Mouse (Mus musculus): ENCODE results near the gene Plek2. TPM values are rescaled to one million over a fixed set of nuclear protein-coding genes. Genes with fewer than 3 reads are reported as not detected.

Gene Plek2
- total and polyA plus RNA-seq, 2 experiments = 0.22 to 2.4 TPM

DNA sequence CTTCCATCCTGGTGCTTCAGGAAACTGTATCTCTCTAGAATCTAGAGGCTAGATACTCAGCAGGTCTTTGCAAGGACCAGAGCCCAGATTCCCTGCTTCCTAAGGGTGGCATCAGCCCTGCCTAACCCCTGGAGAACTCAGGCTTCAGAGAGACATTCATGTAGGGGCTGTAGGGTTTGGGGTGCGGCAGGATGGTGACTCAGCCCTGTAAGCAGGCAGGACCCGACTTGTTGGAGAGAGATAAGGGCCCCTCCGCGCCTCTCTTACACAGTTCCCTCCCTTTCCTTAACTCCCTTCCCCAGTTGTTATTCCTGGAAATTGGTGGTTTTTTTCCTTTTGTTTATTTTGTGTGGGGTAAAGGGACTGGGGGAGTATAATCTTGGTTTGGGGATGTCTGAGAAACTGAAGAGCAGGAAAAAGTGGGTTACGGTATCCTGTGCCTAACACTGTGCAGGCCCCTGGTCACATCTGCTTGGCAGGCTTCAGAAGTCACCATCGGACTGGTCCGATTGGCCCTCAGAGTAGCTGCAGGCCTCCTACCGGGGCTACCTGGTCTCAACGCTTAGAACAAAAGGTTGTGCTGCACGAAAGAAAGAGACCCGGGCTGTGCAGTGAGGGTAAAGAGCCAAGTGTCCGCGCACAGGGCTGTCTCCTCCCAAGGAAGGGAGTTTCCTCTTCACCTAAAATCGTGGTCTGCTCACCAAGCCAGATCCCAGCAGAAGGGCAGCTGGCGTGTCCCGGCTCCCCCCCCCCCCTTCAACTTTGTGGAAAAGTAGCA, 4.1 kb upstream of the Plek2 start:
- Histone ChIP-seq H3K4me3 (ENCODE audit: insufficient read depth, low read depth, low read length) (no peak overlapping the region), H3K36me3 (ENCODE audit: control insufficient read depth, insufficient read depth, low read length) (no peaks in the 10 kb centered on the region), H3K27ac (replicated peaks; ENCODE audit: insufficient read depth, low read depth, low read length) (no peak overlapping the region), H3K4me1 (ENCODE audit: control insufficient read depth, insufficient read depth, low read length) (0 out of 2 replicates have a peak, but pooled peaks cover 2% of the 10 kb centered on the region), H3K27me3 (ENCODE audit: control insufficient read depth, insufficient read depth, low read length) (peaks cover 5% of the 10 kb centered on the region; the same call in 1 of the 2 replicates), H3K79me2 (ENCODE audit: control insufficient read depth, insufficient read depth, low read length) (no peaks in the 10 kb centered on the region), H3K9ac (ENCODE audit: low read depth, low read length) (no peak overlapping the region)
- DNase-seq (ENCODE audit: extremely low read depth, low read depth, low spot score) = no peak
- 23% methylated on average over 16 of the region's 16 CpGs for WGBS
- TF ChIP-seq CTCF (IDR thresholded peaks at IDR 0.05; ENCODE audit: low read depth, low read length) (no peak), POLR2A (IDR thresholded peaks at IDR 0.05; ENCODE audit: extremely low read depth, insufficient read depth, low read length) (no peak)

DNA sequence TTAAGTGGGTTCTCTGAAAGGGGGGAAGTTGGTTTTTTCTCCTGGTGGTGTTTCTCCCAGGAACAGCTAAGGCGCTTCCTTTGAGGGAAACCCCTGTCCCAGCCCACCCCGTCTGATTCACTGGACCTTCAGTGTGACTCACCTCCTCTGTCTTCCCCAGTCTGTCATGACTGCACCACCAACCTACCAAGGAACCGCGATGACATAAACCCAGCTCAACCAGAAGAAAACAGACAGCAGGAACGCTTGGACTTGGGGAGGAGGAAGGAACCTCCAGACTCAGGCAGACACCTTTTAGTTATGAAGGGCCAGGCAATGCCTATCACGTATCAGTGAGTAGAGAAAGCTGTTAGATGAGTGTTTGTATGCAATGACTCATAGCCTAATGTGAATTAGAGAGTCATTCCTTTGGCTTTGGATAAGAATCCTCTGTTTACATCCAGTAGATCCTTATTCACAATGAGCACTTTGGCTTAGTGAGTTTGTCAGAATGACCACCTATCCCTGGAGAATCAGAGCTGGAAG, 1.4 kb upstream of the Plek2 start:
- peaks cover 5% of the 10 kb centered on the region; the same call in 1 of the 2 replicates for H3K27me3 ChIP-seq (ENCODE audit: control insufficient read depth, insufficient read depth, low read length)
- 85% methylated on average over 6 of the region's 6 CpGs for WGBS
- H3K79me2 ChIP-seq (ENCODE audit: control insufficient read depth, insufficient read depth, low read length) = no peaks in the 10 kb centered on the region
- no peaks in the 10 kb centered on the region for H3K36me3 ChIP-seq (ENCODE audit: control insufficient read depth, insufficient read depth, low read length)
- TF ChIP-seq POLR2A (IDR thresholded peaks at IDR 0.05; ENCODE audit: extremely low read depth, insufficient read depth, low read length) (no peak), CTCF (IDR thresholded peaks at IDR 0.05; ENCODE audit: low read depth, low read length) (no peak)
- no peak overlapping the region for H3K9ac ChIP-seq (ENCODE audit: low read depth, low read length)
- no peak for DNase-seq (ENCODE audit: extremely low read depth, low read depth, low spot score)
- no peak overlapping the region for H3K4me3 ChIP-seq (ENCODE audit: insufficient read depth, low read depth, low read length)
- 0 out of 2 replicates have a peak, but pooled peaks cover 2% of the 10 kb centered on the region for H3K4me1 ChIP-seq (ENCODE audit: control insufficient read depth, insufficient read depth, low read length)
- no peak overlapping the region for H3K27ac ChIP-seq (replicated peaks; ENCODE audit: insufficient read depth, low read depth, low read length)

DNA sequence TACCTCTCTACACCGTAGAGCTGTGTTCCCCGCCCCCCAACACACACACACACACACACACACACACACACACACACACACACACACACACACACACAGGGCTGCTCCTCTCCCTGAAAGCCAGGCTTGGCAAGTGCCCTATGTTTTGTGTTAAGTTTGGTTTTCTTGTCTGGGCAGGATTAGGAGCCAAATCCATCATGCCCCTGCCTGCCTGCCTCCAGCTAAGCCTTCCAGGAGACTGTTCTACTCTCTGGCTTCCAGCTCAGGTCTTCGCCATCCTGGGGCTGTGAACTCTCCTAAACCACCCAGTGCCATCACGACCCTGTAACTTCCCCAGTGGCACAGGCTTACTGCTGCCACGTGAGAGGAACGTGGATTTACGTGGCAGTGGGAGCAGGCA, 2.3 kb downstream of the Plek2 start:
- no peaks in the 10 kb centered on the region for H3K36me3 ChIP-seq (ENCODE audit: control insufficient read depth, insufficient read depth, low read length)
- H3K4me3 ChIP-seq (ENCODE audit: insufficient read depth, low read depth, low read length) = no peak overlapping the region
- no peak for DNase-seq (ENCODE audit: extremely low read depth, low read depth, low spot score)
- 0 out of 2 replicates have a peak, but pooled peaks cover 2% of the 10 kb centered on the region for H3K4me1 ChIP-seq (ENCODE audit: control insufficient read depth, insufficient read depth, low read length)
- no peaks in the 10 kb centered on the region for H3K79me2 ChIP-seq (ENCODE audit: control insufficient read depth, insufficient read depth, low read length)
- H3K27me3 ChIP-seq (ENCODE audit: control insufficient read depth, insufficient read depth, low read length) = peaks cover 4% of the 10 kb centered on the region; the same call in 1 of the 2 replicates
- TF ChIP-seq POLR2A (IDR thresholded peaks at IDR 0.05; ENCODE audit: extremely low read depth, insufficient read depth, low read length) (no peak), CTCF (IDR thresholded peaks at IDR 0.05; ENCODE audit: low read depth, low read length) (no peak)
- 88% methylated on average over 6 of the region's 7 CpGs for WGBS
- no peak overlapping the region for H3K9ac ChIP-seq (ENCODE audit: low read depth, low read length)
- H3K27ac ChIP-seq (replicated peaks; ENCODE audit: insufficient read depth, low read depth, low read length) = no peak overlapping the region

DNA sequence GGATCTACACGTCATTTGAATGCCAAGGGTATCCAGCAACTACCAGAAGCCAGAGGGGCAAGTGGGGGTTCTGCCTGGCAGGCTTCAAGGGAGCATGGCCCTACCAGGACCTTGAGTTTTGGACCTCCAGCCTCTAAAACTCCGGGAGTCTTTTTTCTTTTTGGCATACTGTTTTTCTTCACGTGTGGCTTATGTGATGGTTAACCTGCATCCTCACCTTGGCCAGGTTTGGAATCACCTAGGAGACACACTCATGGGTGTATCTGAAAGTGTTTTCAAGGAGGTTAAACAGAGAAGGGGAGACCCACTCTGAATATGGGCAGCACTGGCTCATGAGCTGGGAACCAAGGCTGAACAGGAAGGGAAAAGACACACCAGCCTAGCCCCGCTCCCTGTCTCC, 3.5 kb downstream of the Plek2 start:
- no peak overlapping the region for H3K4me3 ChIP-seq (ENCODE audit: insufficient read depth, low read depth, low read length)
- H3K4me1 ChIP-seq (ENCODE audit: control insufficient read depth, insufficient read depth, low read length) = 0 out of 2 replicates have a peak, but pooled peaks cover 2% of the 10 kb centered on the region
- TF ChIP-seq POLR2A (IDR thresholded peaks at IDR 0.05; ENCODE audit: extremely low read depth, insufficient read depth, low read length) (no peak), CTCF (IDR thresholded peaks at IDR 0.05; ENCODE audit: low read depth, low read length) (no peak)
- no peak overlapping the region for H3K27ac ChIP-seq (replicated peaks; ENCODE audit: insufficient read depth, low read depth, low read length)
- DNase-seq (ENCODE audit: extremely low read depth, low read depth, low spot score) = no peak
- H3K36me3 ChIP-seq (ENCODE audit: control insufficient read depth, insufficient read depth, low read length) = no peaks in the 10 kb centered on the region
- H3K9ac ChIP-seq (ENCODE audit: low read depth, low read length) = no peak overlapping the region
- H3K79me2 ChIP-seq (ENCODE audit: control insufficient read depth, insufficient read depth, low read length) = no peaks in the 10 kb centered on the region
- H3K27me3 ChIP-seq (ENCODE audit: control insufficient read depth, insufficient read depth, low read length) = no peaks in the 10 kb centered on the region
- 88% methylated on average over 4 of the region's 4 CpGs for WGBS

DNA sequence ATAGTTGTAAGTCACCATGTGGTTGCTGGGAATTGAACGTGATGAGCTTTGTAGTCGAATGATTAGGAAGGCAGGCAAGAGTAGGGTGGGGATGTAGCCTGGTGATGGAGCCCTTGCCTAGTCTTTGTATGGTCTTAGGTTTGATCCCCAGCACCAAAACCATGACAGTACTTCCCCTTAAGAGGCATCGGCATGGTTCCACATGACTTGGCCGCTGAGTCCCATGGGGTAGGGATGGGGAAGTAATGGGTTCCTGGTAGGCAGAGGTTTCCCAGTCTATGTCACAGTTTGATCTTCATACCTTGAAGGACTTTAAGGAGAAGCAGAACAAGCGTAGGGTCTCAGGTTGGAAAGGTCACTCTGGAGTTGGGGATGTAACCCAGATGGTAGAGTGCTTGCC, 5.3 kb downstream of the Plek2 start:
- Histone ChIP-seq H3K27ac (replicated peaks; ENCODE audit: insufficient read depth, low read depth, low read length) (no peak overlapping the region), H3K4me1 (ENCODE audit: control insufficient read depth, insufficient read depth, low read length) (0 out of 2 replicates have a peak, but pooled peaks cover under 1% of the 10 kb centered on the region), H3K4me3 (ENCODE audit: insufficient read depth, low read depth, low read length) (no peak overlapping the region), H3K27me3 (ENCODE audit: control insufficient read depth, insufficient read depth, low read length) (no peaks in the 10 kb centered on the region), H3K36me3 (ENCODE audit: control insufficient read depth, insufficient read depth, low read length) (no peaks in the 10 kb centered on the region), H3K9ac (ENCODE audit: low read depth, low read length) (no peak overlapping the region), H3K79me2 (ENCODE audit: control insufficient read depth, insufficient read depth, low read length) (no peaks in the 10 kb centered on the region)
- 88% methylated on average over 5 of the region's 5 CpGs for WGBS
- DNase-seq (ENCODE audit: extremely low read depth, low read depth, low spot score) = no peak
- TF ChIP-seq CTCF (IDR thresholded peaks at IDR 0.05; ENCODE audit: low read depth, low read length) (no peak), POLR2A (IDR thresholded peaks at IDR 0.05; ENCODE audit: extremely low read depth, insufficient read depth, low read length) (no peak)

DNA sequence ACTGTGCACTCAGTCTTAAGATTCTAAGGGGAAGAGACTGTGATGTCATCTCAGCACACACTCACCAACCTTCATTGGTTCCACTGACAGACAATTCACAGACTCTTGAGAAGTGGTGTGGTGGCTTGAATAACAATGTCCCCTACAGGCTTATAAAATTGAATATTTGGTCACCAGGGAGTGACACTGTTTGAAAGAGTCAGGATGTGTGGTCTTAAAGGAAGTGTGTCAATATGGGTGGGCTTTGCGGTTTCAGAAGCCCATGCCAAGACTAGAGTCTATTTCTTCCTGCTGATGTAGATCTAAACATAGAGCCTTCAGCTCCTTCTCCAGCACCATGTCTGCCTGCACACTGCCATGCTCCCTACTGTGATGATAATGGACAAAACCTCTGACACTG, 8.9 kb downstream of the Plek2 start:
- H3K9ac ChIP-seq (ENCODE audit: low read depth, low read length) = no peak overlapping the region
- H3K36me3 ChIP-seq (ENCODE audit: control insufficient read depth, insufficient read depth, low read length) = no peaks in the 10 kb centered on the region
- WGBS = 94% methylated on average over 1 of the region's 1 CpGs
- no peak for TF ChIP-seq POLR2A (IDR thresholded peaks at IDR 0.05; ENCODE audit: extremely low read depth, insufficient read depth, low read length)
- TF ChIP-seq CTCF (IDR thresholded peaks at IDR 0.05; ENCODE audit: low read depth, low read length) = no peak
- H3K4me1 ChIP-seq (ENCODE audit: control insufficient read depth, insufficient read depth, low read length) = no peaks in the 10 kb centered on the region
- no peaks in the 10 kb centered on the region for H3K27me3 ChIP-seq (ENCODE audit: control insufficient read depth, insufficient read depth, low read length)
- H3K4me3 ChIP-seq (ENCODE audit: insufficient read depth, low read depth, low read length) = no peak overlapping the region
- H3K27ac ChIP-seq (replicated peaks; ENCODE audit: insufficient read depth, low read depth, low read length) = no peak overlapping the region
- H3K79me2 ChIP-seq (ENCODE audit: control insufficient read depth, insufficient read depth, low read length) = no peaks in the 10 kb centered on the region
- no peak for DNase-seq (ENCODE audit: extremely low read depth, low read depth, low spot score)

All from liver, adult 2 months (tissue).